Mouse (Mus musculus): ENCODE measurements around the gene Gm12830. TPM values are rescaled to one million over a fixed set of nuclear protein-coding genes. Genes with fewer than 3 reads are reported as not detected.

The Gm12830 gene
- polyA plus RNA-seq, 1 experiment from 2014 or later = not detected

GRCm38 (mm10) chr4:114863166-114863565, 41.6 kb downstream of the Gm12830 start:
- WGBS = 79% methylated on average over 5 of the region's 5 CpGs
- Histone ChIP-seq H3K27ac (no peak overlapping the region), H3K27me3 (ENCODE audit: poor library complexity, severe bottlenecking) (peaks cover 35% of the 10 kb centered on the region; the same call in 1 of the 2 replicates), H3K4me3 (no peak overlapping the region), H3K4me1 (peaks cover 22% of the 10 kb centered on the region), H3K9me3 (no peaks in the 10 kb centered on the region), H3K36me3 (replicated peaks) (no peaks in the 10 kb centered on the region)
- DNase-seq (ENCODE audit: extremely low spot score, low spot score) = no peak

- Histone ChIP-seq H3K27ac (no peak overlapping the region), H3K4me3 (no peak overlapping the region), H3K4me1 (peaks cover 24% of the 10 kb centered on the region), H3K36me3 (replicated peaks) (no peaks in the 10 kb centered on the region), H3K27me3 (ENCODE audit: poor library complexity, severe bottlenecking) (peaks cover 23% of the 10 kb centered on the region; the same call in 1 of the 2 replicates), H3K9me3 (no peaks in the 10 kb centered on the region)
- no peak for DNase-seq (ENCODE audit: extremely low spot score, low spot score)
- 82% methylated on average over 11 of the region's 11 CpGs for WGBS
These were observed 48.4 kb downstream of the Gm12830 start for GRCm38 (mm10) chr4:114869765-114870490.

GRCm38 (mm10) chr4:114876441-114876972, 55.0 kb downstream of the Gm12830 start:
- no peaks in the 10 kb centered on the region for H3K36me3 ChIP-seq (replicated peaks)
- DNase-seq (ENCODE audit: extremely low spot score, low spot score) = no peak
- 17% methylated on average over 8 of the region's 8 CpGs for WGBS
- H3K4me3 ChIP-seq = no peak overlapping the region
- H3K27me3 ChIP-seq (ENCODE audit: poor library complexity, severe bottlenecking) = peaks cover 14% of the 10 kb centered on the region; the same call in 1 of the 2 replicates
- H3K27ac ChIP-seq = no peak overlapping the region
- H3K4me1 ChIP-seq = peaks cover 8% of the 10 kb centered on the region
- no peaks in the 10 kb centered on the region for H3K9me3 ChIP-seq

- H3K27me3 ChIP-seq (ENCODE audit: poor library complexity, severe bottlenecking) = peaks cover 10% of the 10 kb centered on the region; the same call in 1 of the 2 replicates
- no peaks in the 10 kb centered on the region for H3K9me3 ChIP-seq
- 0 out of 2 replicates have a peak, but pooled peaks cover under 1% of the 10 kb centered on the region for H3K4me1 ChIP-seq
- no peak for DNase-seq (ENCODE audit: extremely low spot score, low spot score)
- no peaks in the 10 kb centered on the region for H3K36me3 ChIP-seq (replicated peaks)
- no peak overlapping the region for H3K27ac ChIP-seq
- no peak overlapping the region for H3K4me3 ChIP-seq
- WGBS = 91% methylated on average over 1 of the region's 1 CpGs
These were observed 60.7 kb downstream of the Gm12830 start for GRCm38 (mm10) chr4:114882232-114882631.

GRCm38 (mm10) chr4:114897853-114898252, 76.3 kb downstream of the Gm12830 start:
- Histone ChIP-seq H3K4me3 (no peak overlapping the region), H3K27me3 (ENCODE audit: poor library complexity, severe bottlenecking) (peaks cover 97% of the 10 kb centered on the region), H3K9me3 (no peaks in the 10 kb centered on the region), H3K4me1 (peaks cover 31% of the 10 kb centered on the region), H3K27ac (no peak overlapping the region), H3K36me3 (replicated peaks) (no peaks in the 10 kb centered on the region)
- 16% methylated on average over 4 of the region's 4 CpGs for WGBS
- no peak for DNase-seq (ENCODE audit: extremely low spot score, low spot score)

- Histone ChIP-seq H3K27ac (no peak overlapping the region), H3K27me3 (ENCODE audit: poor library complexity, severe bottlenecking) (peaks cover 99% of the 10 kb centered on the region), H3K9me3 (no peaks in the 10 kb centered on the region), H3K4me1 (peaks cover 44% of the 10 kb centered on the region), H3K4me3 (no peak overlapping the region), H3K36me3 (replicated peaks) (no peaks in the 10 kb centered on the region)
- no peak for DNase-seq (ENCODE audit: extremely low spot score, low spot score)
- 5% methylated on average over 3 of the region's 3 CpGs for WGBS
These were observed 78.4 kb downstream of the Gm12830 start for GRCm38 (mm10) chr4:114899885-114900284.

GRCm38 (mm10) chr4:114900866-114901642, 79.5 kb downstream of the Gm12830 start:
- Histone ChIP-seq H3K4me3 (peak overlapping the region; percentile 50), H3K27ac (no peak overlapping the region), H3K9me3 (no peaks in the 10 kb centered on the region), H3K27me3 (ENCODE audit: poor library complexity, severe bottlenecking) (peaks cover 100% of the 10 kb centered on the region), H3K4me1 (peaks cover 47% of the 10 kb centered on the region), H3K36me3 (replicated peaks) (no peaks in the 10 kb centered on the region)
- under 1% methylated on average over 33 of the region's 33 CpGs for WGBS
- peak; percentile 33 for DNase-seq (ENCODE audit: extremely low spot score, low spot score)

- Histone ChIP-seq H3K27me3 (ENCODE audit: poor library complexity, severe bottlenecking) (peaks cover 100% of the 10 kb centered on the region), H3K4me3 (peak overlapping the region; percentile 50), H3K27ac (peak overlapping the region; percentile 51), H3K4me1 (peaks cover 51% of the 10 kb centered on the region), H3K9me3 (no peaks in the 10 kb centered on the region), H3K36me3 (replicated peaks) (no peaks in the 10 kb centered on the region)
- DNase-seq (ENCODE audit: extremely low spot score, low spot score) = peak; percentile 66
- under 1% methylated on average over 42 of the region's 42 CpGs for WGBS
These were observed 80.3 kb downstream of the Gm12830 start for GRCm38 (mm10) chr4:114901643-114902351.

- peak; percentile 79 for DNase-seq (ENCODE audit: extremely low spot score, low spot score)
- Histone ChIP-seq H3K4me1 (peaks cover 61% of the 10 kb centered on the region), H3K27ac (peak overlapping the region; percentile 51), H3K9me3 (no peaks in the 10 kb centered on the region), H3K36me3 (replicated peaks) (no peaks in the 10 kb centered on the region), H3K4me3 (peak overlapping the region; percentile 50), H3K27me3 (ENCODE audit: poor library complexity, severe bottlenecking) (peaks cover 100% of the 10 kb centered on the region)
- under 1% methylated on average over 39 of the region's 39 CpGs for WGBS
These were observed 81.3 kb downstream of the Gm12830 start for GRCm38 (mm10) chr4:114902641-114903421.

- Histone ChIP-seq H3K9me3 (no peaks in the 10 kb centered on the region), H3K4me3 (peak overlapping the region; percentile 50), H3K27ac (peak overlapping the region; percentile 11; the same call in 1 of the 2 replicates), H3K36me3 (replicated peaks) (no peaks in the 10 kb centered on the region), H3K4me1 (peaks cover 67% of the 10 kb centered on the region), H3K27me3 (ENCODE audit: poor library complexity, severe bottlenecking) (peaks cover 100% of the 10 kb centered on the region)
- WGBS = 2% methylated on average over 11 of the region's 11 CpGs
- no peak for DNase-seq (ENCODE audit: extremely low spot score, low spot score)
These were observed 81.9 kb downstream of the Gm12830 start for GRCm38 (mm10) chr4:114903422-114903782.

- no peak for DNase-seq (ENCODE audit: extremely low spot score, low spot score)
- Histone ChIP-seq H3K9me3 (no peaks in the 10 kb centered on the region), H3K4me3 (peak overlapping the region; percentile 60), H3K27ac (no peak overlapping the region), H3K27me3 (ENCODE audit: poor library complexity, severe bottlenecking) (peaks cover 100% of the 10 kb centered on the region), H3K36me3 (replicated peaks) (no peaks in the 10 kb centered on the region), H3K4me1 (peaks cover 72% of the 10 kb centered on the region)
- 51% methylated on average over 3 of the region's 3 CpGs for WGBS
These were observed 84.0 kb downstream of the Gm12830 start for GRCm38 (mm10) chr4:114905501-114905900.

All from forebrain, embryonic 10.5 days (tissue).